Mouse (Mus musculus) liver, adult 2 months (tissue): ENCODE measurements around the gene Cd109.

Experiments
- CTCF ChIP-seq: fragments of 200-500 bp; IDR thresholded peaks from 2 replicates; pipeline ENCODE4 v1.5.1; 2011; ENCODE audit warnings: low read depth, low read length, control low read depth
- POLR2A ChIP-seq: fragments of 200-500 bp; IDR thresholded peaks from 2 replicates; pipeline ENCODE4 v1.6.1; 2011; ENCODE audit warnings: low read length, control low read depth; ENCODE audit not compliant: insufficient read depth; ENCODE audit errors: extremely low read depth

DNA sequence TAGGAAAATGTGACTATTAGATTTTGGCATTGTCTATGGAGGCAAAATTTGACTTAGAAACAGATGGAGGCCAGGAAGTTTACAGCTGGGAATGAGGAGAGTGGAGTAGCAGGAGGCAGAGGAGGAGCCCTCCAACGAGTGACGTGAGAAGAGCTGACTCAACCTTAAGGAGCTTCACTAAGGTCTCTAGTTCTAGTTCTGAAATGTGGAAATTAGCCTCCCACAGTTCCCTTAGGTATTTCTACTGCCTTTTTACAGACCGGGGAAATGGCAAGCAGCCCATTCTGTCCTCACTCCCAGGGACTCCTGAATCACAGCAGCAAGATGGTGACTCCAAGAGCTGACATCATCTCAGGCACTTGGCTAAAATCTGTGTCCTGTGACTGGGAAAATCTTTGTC is 134.9 kb downstream of the Cd109 start:
- no peak for TF ChIP-seq CTCF
- TF ChIP-seq POLR2A = no peak
